Mouse (Mus musculus) layer of hippocampus, adult 9-11 months (tissue): ENCODE measurements at regions not wholly inside any gene's neighbourhood (a gene's known extent, or its start where the extent isn't known, plus 50 kb on each side); places are given as distances from the start of the nearest gene placed in this dataset.
A peak's percentile ranks its signal among the peaks of the same experiment; 100 is the strongest.

Source experiments
- DNase-seq: peaks from one replicate; pipeline ENCODE4 v3.0.0; 2022

DNA sequence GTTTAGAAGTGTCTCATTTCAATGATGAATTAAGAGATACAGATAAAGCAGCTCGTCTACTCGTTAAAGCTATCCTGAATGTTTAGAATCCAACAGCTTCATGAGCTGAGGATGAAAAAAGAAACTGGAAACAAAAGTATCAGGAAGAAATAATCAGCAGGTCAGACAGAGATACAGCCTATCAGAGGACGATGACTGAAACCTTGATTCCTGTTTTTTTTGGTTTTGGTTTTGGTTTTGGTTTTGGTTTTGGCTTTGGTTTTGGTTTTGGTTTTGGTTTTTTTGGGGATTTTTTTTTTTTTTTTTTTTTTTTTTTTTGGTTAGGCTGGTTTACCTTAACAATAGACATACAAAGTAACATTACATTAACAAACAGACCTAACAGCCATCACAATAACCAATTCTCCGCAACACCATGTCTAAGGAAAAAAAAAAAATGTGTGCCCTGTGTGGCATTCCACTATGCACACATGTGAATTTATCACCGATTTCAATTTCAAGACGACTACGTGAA, 66.9 kb upstream of the Pdha2 start:
- DNase-seq: no peak

DNA sequence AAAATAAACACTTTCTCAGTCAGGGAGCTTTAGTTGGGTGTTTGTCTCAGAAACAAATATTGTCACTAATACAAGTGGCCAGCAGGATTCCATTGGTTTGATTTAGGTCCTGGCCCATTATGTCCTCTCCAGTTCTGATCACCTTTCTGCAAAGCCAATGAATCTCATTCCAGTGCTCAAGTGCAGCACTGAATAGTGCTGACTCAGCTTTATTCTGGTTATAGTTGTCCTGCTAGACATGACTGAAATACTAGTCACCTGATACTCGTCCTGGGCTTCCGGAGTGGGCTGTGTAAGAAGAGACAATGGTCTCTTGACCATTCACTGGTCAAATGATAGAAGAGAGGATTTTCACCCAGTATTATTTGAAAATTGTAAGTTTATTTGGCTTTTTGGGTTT, 81.6 kb upstream of the Pdha2 start:
- no peak for DNase-seq

DNA sequence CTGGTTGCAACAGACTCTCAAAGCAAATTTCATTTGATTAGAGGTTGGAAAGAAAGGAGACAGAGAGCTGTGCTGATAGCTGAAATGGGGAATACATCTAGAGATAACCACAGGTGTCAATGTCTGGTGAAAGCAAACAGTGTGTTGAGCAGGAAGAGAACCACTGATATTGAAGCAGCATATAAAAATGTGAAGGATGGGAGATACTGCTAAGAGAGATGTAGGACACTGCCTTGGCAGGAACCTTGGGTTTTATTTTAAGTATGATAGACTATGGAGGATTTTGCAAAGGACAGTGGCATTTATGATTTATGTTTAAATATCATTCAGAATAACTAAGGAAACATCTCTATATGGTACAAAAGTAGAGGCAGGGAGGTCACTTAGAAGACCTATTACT, 84.7 kb upstream of the Pdha2 start:
- no peak for DNase-seq

DNA sequence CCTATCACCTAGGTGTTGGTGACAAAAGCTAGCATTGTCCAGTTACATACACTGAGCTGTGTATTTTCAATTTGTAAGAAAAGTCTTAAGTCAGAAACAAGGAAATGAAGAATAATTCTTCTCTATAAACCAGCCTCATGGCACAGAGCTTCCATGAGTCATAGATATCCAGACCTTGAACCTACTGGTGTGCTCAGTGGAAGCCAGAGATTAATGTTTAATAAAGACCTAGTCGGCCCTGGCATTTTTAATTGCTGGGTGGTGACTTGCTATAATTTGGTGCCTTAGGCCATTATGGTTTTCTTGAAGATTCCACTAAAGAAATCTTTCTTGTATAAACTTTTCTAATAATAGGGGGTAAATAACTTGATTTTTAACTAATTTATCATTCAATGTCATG, 87.6 kb upstream of the Pdha2 start:
- DNase-seq: no peak

DNA sequence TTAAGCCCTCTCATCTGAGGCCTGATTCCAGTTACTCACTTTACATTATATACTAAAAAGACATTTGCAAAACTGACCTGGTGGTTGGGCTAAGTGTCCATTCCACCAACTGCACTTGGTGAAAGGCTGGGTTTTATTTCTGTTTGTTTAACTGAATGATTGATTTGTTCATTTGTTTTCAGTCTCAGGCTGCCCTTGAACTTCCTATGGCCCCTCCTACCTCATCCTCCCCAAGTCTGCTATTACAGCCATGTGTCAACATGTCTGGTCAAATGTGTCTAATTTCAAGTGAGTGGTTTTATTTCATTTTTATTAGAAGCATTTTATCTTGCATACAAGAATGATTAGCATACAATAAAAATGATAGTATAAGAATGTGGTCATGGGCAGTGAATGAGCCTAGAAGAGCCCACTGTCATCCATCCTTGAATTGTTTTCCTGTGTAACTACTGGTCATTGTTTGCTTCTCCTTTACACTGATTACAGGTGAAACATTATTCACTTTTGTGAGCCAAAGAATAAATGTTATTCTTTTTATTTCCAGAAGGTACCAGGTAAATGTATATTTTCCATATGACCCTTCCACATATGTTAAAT, 121.5 kb upstream of the Pdha2 start:
- no peak for DNase-seq

DNA sequence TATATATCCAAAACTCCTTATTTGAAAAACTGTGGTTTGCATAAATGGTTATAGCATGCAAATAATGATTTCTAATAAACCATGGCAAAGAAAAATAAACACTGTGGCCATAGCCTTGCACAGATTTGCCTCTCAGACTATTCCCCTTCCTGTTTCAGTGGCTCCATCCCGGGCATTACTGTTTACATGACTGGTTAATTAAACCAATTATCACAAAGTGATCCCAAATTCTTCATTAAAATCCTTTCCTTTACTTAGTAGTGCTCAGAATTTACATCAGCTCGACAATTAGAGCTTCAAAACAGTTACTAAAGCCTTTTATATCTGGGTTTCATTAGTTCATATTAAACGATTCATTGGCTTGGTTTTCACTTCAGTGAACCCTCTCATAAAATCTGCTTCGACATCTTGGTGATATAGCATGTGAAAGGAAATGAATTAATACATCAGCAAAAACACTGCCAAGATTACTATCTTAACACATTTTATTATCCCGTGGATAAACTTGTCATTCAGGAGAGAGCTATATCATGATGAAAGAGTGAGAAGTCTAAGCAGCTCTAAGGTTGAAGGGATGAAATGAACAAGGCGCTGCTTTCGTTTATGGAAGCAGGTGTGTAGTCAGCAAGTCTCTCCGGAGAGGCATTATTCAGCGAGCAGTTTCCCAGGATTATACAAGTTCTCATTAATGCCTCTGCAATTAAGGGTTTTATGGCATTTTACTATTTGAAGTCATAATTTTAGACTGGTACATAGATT, 126.2 kb upstream of the Pdha2 start:
- DNase-seq: no peak

DNA sequence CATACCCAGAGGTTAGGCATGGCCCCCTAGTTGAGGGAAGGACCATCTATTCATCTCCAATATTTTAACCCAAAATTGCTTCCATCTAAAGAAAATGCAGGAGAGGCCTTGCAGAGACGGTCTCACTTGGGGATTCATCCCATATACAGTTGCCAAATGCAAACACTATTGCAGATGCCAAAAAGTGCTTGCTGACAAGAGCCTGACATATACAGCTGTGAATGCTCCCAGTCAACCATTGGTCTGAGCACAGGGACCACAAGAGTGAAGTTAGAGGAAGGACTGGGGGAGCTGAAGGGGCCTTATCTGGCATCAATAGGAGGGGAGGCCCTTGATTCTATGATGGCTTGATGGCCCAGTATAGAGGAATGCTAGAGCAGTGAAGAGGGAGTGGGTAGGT, 111.1 kb upstream of the Unc5c start:
- DNase-seq: no peak

DNA sequence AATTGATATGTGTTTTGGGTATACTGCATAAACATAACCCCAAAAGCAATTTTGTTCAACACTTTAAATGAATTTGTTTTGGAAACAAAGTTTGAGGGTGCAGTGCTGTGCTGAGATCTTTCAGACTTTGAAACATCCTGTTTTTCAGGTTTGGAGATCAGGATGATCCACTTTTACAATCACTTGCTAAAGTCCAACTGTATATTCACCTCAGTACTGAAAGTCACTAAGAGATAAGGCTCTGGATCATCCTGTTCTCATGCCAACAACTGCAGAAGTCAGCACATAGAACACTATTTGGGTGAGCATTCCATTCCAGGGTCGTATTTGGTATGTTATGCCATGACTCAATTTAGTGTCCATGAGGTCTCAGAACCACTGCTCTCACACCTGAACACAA, 72.0 kb upstream of the Unc5c start:
- DNase-seq: no peak

DNA sequence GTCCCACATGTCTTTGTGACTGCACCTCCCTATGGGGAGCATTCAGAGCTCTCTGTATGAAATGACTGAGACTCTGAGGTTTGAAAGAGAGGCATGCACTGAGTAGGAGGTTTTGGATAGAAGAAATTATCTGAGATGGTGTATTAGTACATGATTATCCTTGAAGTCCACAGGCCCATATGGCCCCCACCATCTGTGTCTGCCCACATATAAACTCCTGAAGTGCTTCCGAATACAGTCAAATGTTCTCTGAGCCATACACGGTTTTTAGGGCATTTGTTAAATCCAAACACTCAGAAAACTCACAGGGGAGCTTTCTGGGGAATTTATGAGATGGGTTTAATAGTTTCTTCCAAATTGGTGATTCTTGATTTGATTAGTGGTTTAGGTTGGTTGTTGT, 66.8 kb upstream of the Unc5c start:
- peak; percentile 69 for DNase-seq
